Mouse (Mus musculus) cortical plate, adult 2 months (tissue): ENCODE measurements around the gene Tubd1.

Source experiments
- CTCF ChIP-seq: fragments of 200-500 bp; IDR thresholded peaks from 2 replicates; pipeline ENCODE4 v1.5.1; 2011; ENCODE audit warnings: mild to moderate bottlenecking, control low read depth, low read length; ENCODE audit not compliant: insufficient read depth; ENCODE audit errors: extremely low read depth
- POLR2A ChIP-seq: fragments of 200-500 bp; IDR thresholded peaks from 2 replicates; pipeline ENCODE4 v1.6.1; 2011; ENCODE audit warnings: mild to moderate bottlenecking, low read length, control low read depth; ENCODE audit not compliant: insufficient read depth; ENCODE audit errors: extremely low read depth

DNA sequence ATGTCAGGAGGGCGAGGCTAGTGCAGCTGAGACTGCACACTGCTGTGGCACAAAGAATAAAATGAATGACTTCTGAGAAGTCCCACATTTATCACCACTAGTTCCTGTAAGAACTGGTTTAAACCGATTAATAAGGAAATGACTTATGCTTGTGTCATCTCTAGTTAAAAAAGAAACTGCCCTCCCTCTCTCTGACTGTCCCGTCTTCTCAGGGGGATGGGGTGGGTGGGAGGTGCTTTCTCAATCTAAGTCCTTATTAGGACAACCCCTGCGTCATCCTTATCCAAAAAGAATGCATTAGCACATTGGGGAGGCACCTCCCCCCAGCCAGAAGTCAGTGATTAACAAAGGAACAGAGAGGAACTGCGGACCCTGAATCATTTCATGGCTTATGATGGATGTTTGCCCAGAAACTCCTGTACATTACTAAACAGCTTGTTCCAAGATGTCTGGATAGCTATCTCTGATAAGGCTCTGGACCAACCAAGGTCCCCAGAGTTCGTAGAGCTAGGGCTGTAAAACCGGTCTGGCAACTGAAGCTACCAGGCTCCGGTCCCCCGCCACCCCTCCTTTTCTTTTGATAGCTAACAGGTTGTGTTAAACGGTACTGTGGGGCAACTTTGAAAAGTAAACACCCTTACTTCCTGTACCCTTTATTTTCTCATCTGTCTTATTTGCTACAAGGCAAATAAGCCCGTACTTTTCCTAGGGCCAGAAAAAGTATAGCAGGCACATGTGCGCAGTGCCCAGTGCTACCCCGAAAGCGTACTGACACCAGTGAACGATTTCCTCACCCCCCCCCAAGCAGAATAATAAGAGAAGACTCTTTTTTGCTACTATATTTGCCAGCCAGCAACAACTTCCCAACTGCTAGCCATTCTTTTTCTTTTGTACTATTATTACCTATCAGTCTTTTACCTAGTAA, 42.3 kb downstream of the Tubd1 start:
- TF ChIP-seq CTCF (no peak), POLR2A (no peak)
